Mouse (Mus musculus) MEL (cell line): ENCODE results near the gene Arhgef25. TPM values are rescaled to one million over a fixed set of nuclear protein-coding genes. Genes with fewer than 3 reads are reported as not detected.

ENCODE experiments used
- DNase-seq: peaks from one replicate; pipeline ENCODE4 v3.0.0; 2011; ENCODE audit warnings: low read depth, low spot score
- H3K27ac ChIP-seq: 2 replicates; pipeline ENCODE4 v1.5.1; 2012; ENCODE audit warnings: low read depth, mild to moderate bottlenecking, control low read depth, low read length, moderate library complexity; ENCODE audit not compliant: control insufficient read depth
- H3K27me3 ChIP-seq, 2 experiments: fragments of 150-350 bp in 1 of 2; sonication (generic) in 1 of 2; 2 replicates each; pipeline ENCODE4 v1.6.1; 2012; ENCODE audit warnings: low read length in 2 of 2, mild to moderate bottlenecking in 2 of 2, improper control_type of control experiment in 1 of 2, moderate library complexity in 1 of 2; ENCODE audit not compliant: insufficient read depth in 2 of 2, control insufficient read depth in 1 of 2
- H3K36me3 ChIP-seq, 2 experiments: 2 replicates each; pipeline ENCODE4 v1.6.1; 2012 to 2014; ENCODE audit warnings: low read length in 2 of 2, improper control_type of control experiment in 1 of 2, inconsistent platforms in 1 of 2, mild to moderate bottlenecking in 1 of 2; ENCODE audit not compliant: insufficient read depth in 2 of 2, control insufficient read depth in 1 of 2
- H3K4me1 ChIP-seq, 2 experiments: fragments of 150-350 bp in 1 of 2; sonication (generic) in 1 of 2; 2 replicates each; pipeline ENCODE4 v1.6.1; 2012; ENCODE audit warnings: low read length in 2 of 2, improper control_type of control experiment in 1 of 2, mild to moderate bottlenecking in 1 of 2; ENCODE audit not compliant: insufficient read depth in 2 of 2, control insufficient read depth in 1 of 2
- H3K4me3 ChIP-seq, 2 experiments: fragments of 150-350 bp in 1 of 2; sonication (generic) in 1 of 2; 2 replicates each; pipeline ENCODE4 v1.5.1; 2012; ENCODE audit warnings: low read depth in 2 of 2, low read length in 2 of 2, mild to moderate bottlenecking in 2 of 2, moderate library complexity in 2 of 2, control low read depth in 1 of 2, improper control_type of control experiment in 1 of 2; ENCODE audit not compliant: control insufficient read depth in 1 of 2, insufficient read depth in 1 of 2
- H3K79me2 ChIP-seq: 2 replicates; pipeline ENCODE4 v1.6.1; 2012; ENCODE audit warnings: mild to moderate bottlenecking, low read length, moderate library complexity; ENCODE audit not compliant: control insufficient read depth, poor library complexity, insufficient read depth
- H3K9ac ChIP-seq: 2 replicates; pipeline ENCODE4 v1.6.1; 2012; ENCODE audit warnings: low read depth, mild to moderate bottlenecking, control low read depth, low read length, moderate library complexity; ENCODE audit not compliant: control insufficient read depth, poor library complexity, severe bottlenecking
- H3K9me3 ChIP-seq: fragments of 150-350 bp; sonication (generic); replicated peaks from 2 replicates; pipeline ENCODE4 v1.6.1; 2012; ENCODE audit warnings: mild to moderate bottlenecking, low read length, improper control_type of control experiment, moderate library complexity; ENCODE audit not compliant: insufficient read depth
- BHLHE40 ChIP-seq: IDR thresholded peaks from 2 replicates; pipeline ENCODE4 v1.6.1; 2012; ENCODE audit warnings: low read depth, mild to moderate bottlenecking, inconsistent platforms, low read length, improper control_type of control experiment, borderline replicate concordance
- CHD1 ChIP-seq: IDR thresholded peaks from 2 replicates; pipeline ENCODE4 v1.6.1; 2012; ENCODE audit warnings: low read depth, mild to moderate bottlenecking, inconsistent platforms, low read length, improper control_type of control experiment
- CTCF ChIP-seq, 3 experiments: IDR thresholded peaks in 2 of 3; conservative IDR thresholded peaks in 1 of 3; 2 replicates each; pipeline ENCODE4 v1.5.1; 2011 to 2012; ENCODE audit warnings: low read length in 3 of 3, low read depth in 2 of 3, mild to moderate bottlenecking in 2 of 3, improper control_type of control experiment in 1 of 3, inconsistent platforms in 1 of 3, mixed read lengths in 1 of 3, moderate library complexity in 1 of 3; ENCODE audit not compliant: control insufficient read depth in 1 of 3, insufficient read depth in 1 of 3, poor library complexity in 1 of 3, severe bottlenecking in 1 of 3
- ELF1 ChIP-seq: IDR thresholded peaks from 2 replicates; pipeline ENCODE4 v1.6.1; 2014; ENCODE audit warnings: low read depth, mild to moderate bottlenecking, inconsistent platforms, low read length, improper control_type of control experiment, moderate library complexity
- EP300 ChIP-seq, 2 experiments: IDR thresholded peaks; 2 replicates each; pipeline ENCODE4 v1.6.1; 2011; ENCODE audit warnings: improper control_type of control experiment in 2 of 2, low read length in 2 of 2, low read depth in 1 of 2, mild to moderate bottlenecking in 1 of 2
- ETS1 ChIP-seq: IDR thresholded peaks from 2 replicates; pipeline ENCODE4 v1.6.1; 2012; ENCODE audit warnings: low read depth, mild to moderate bottlenecking, inconsistent platforms, low read length, improper control_type of control experiment, moderate library complexity
- GATA1 ChIP-seq: IDR thresholded peaks from 2 replicates; pipeline ENCODE4 v1.6.1; 2011; ENCODE audit warnings: low read depth, low read length, improper control_type of control experiment
- HCFC1 ChIP-seq: IDR thresholded peaks from 2 replicates; pipeline ENCODE4 v1.6.1; 2012; ENCODE audit warnings: low read depth, mild to moderate bottlenecking, inconsistent platforms, low read length, improper control_type of control experiment, moderate library complexity
- MAFK ChIP-seq: IDR thresholded peaks from 2 replicates; pipeline ENCODE4 v1.6.1; 2011; ENCODE audit warnings: low read depth, mild to moderate bottlenecking, low read length, improper control_type of control experiment, borderline replicate concordance
- MAX ChIP-seq: IDR thresholded peaks from 2 replicates; pipeline ENCODE4 v1.6.1; 2011; ENCODE audit warnings: low read length, improper control_type of control experiment
- MAZ ChIP-seq: IDR thresholded peaks from 2 replicates; pipeline ENCODE4 v1.6.1; 2012; ENCODE audit warnings: low read depth, mild to moderate bottlenecking, inconsistent platforms, low read length, improper control_type of control experiment
- MXI1 ChIP-seq: IDR thresholded peaks from 2 replicates; pipeline ENCODE4 v1.6.1; 2011; ENCODE audit warnings: mild to moderate bottlenecking, low read depth, low read length, improper control_type of control experiment
- MYC ChIP-seq: IDR thresholded peaks from 2 replicates; pipeline ENCODE4 v1.6.1; 2011; ENCODE audit warnings: low read depth, mild to moderate bottlenecking, low read length, improper control_type of control experiment, moderate library complexity
- NELFE ChIP-seq: IDR thresholded peaks from 2 replicates; pipeline ENCODE4 v1.6.1; 2011; ENCODE audit warnings: low read depth, low read length, improper control_type of control experiment
- NRF1 ChIP-seq: IDR thresholded peaks from 2 replicates; pipeline ENCODE4 v1.6.1; 2014; ENCODE audit warnings: low read depth, mild to moderate bottlenecking, inconsistent platforms, low read length, improper control_type of control experiment, moderate library complexity; ENCODE audit not compliant: poor library complexity, insufficient read depth, severe bottlenecking
- POLR2A ChIP-seq, 2 experiments: IDR thresholded peaks; 2 replicates each; pipeline ENCODE4 v1.6.1; 2011 to 2012; ENCODE audit warnings: low read length in 2 of 2, mild to moderate bottlenecking in 2 of 2, control low read depth in 1 of 2, improper control_type of control experiment in 1 of 2, low read depth in 1 of 2, moderate library complexity in 1 of 2; ENCODE audit not compliant: control insufficient read depth in 1 of 2, insufficient read depth in 1 of 2, poor library complexity in 1 of 2
- POLR2AphosphoS2 ChIP-seq: IDR thresholded peaks from 2 replicates; pipeline ENCODE4 v1.6.1; 2011; ENCODE audit warnings: low read length, improper control_type of control experiment
- POLR2AphosphoS5 ChIP-seq: IDR thresholded peaks from 2 replicates; pipeline ENCODE4 v1.6.1; 2012; ENCODE audit warnings: low read depth, borderline replicate concordance, mild to moderate bottlenecking, inconsistent platforms, low read length, moderate library complexity, mixed read lengths
- RAD21 ChIP-seq: IDR thresholded peaks from 2 replicates; pipeline ENCODE4 v1.6.1; 2011; ENCODE audit warnings: mild to moderate bottlenecking, low read depth, low read length, improper control_type of control experiment
- RCOR1 ChIP-seq: IDR thresholded peaks from 2 replicates; pipeline ENCODE4 v1.6.1; 2012; ENCODE audit warnings: low read depth, mild to moderate bottlenecking, inconsistent platforms, low read length, improper control_type of control experiment
- SIN3A ChIP-seq: IDR thresholded peaks from 2 replicates; pipeline ENCODE4 v1.6.1; 2012; ENCODE audit warnings: low read length, improper control_type of control experiment, inconsistent platforms
- TAL1 ChIP-seq: IDR thresholded peaks from 2 replicates; pipeline ENCODE4 v1.6.1; 2012; ENCODE audit warnings: mild to moderate bottlenecking, inconsistent platforms, low read length, moderate library complexity, mixed read lengths
- TBP ChIP-seq: IDR thresholded peaks from 2 replicates; pipeline ENCODE4 v1.8.0; 2011; ENCODE audit warnings: low read depth, low read length, improper control_type of control experiment
- TCF12 ChIP-seq: IDR thresholded peaks from 2 replicates; pipeline ENCODE4 v1.6.1; 2014; ENCODE audit warnings: low read depth, mild to moderate bottlenecking, inconsistent platforms, low read length, improper control_type of control experiment, moderate library complexity
- ZC3H11A ChIP-seq: IDR thresholded peaks from 2 replicates; pipeline ENCODE4 v1.6.1; 2012; ENCODE audit warnings: low read depth, mild to moderate bottlenecking, inconsistent platforms, low read length, improper control_type of control experiment
- ZKSCAN1 ChIP-seq: IDR thresholded peaks from 2 replicates; pipeline ENCODE4 v1.6.1; 2012; ENCODE audit warnings: low read depth, mild to moderate bottlenecking, inconsistent platforms, low read length, improper control_type of control experiment, moderate library complexity
- ZMIZ1 ChIP-seq: IDR thresholded peaks from 2 replicates; pipeline ENCODE4 v1.6.1; 2012; ENCODE audit warnings: low read depth, mild to moderate bottlenecking, inconsistent platforms, low read length, improper control_type of control experiment, moderate library complexity
- ZNF384 ChIP-seq: IDR thresholded peaks from 2 replicates; pipeline ENCODE4 v1.6.1; 2012; ENCODE audit warnings: low read depth, mild to moderate bottlenecking, inconsistent platforms, low read length, improper control_type of control experiment
- polyA plus RNA-seq, 2 experiments: library from polyadenylated mRNA; stranded (reverse) in 1 of 2; unstranded in 1 of 2; fragments of >175 nt in 1 of 2; fragments of >200 nt in 1 of 2; gene quantifications; 2 replicates each; pipeline versions ENCODE4 v1.2.1 to v1.2.4; 2012; ENCODE audit warnings: low replicate concordance in 2 of 2, low read depth in 1 of 2; ENCODE audit not compliant: insufficient read length in 2 of 2, insufficient read depth in 1 of 2, missing spikeins in 1 of 2
- total RNA-seq: library from RNA; depleted of rRNA; stranded (reverse); fragments of 300-350 nt; gene quantifications from 2 replicates; pipeline ENCODE4 v1.2.3, GENCODE M21; 2012

Arhgef25 gene
- total and polyA plus RNA-seq, 3 experiments: 16.9 to 44.6 TPM; not detected in 1

DNA sequence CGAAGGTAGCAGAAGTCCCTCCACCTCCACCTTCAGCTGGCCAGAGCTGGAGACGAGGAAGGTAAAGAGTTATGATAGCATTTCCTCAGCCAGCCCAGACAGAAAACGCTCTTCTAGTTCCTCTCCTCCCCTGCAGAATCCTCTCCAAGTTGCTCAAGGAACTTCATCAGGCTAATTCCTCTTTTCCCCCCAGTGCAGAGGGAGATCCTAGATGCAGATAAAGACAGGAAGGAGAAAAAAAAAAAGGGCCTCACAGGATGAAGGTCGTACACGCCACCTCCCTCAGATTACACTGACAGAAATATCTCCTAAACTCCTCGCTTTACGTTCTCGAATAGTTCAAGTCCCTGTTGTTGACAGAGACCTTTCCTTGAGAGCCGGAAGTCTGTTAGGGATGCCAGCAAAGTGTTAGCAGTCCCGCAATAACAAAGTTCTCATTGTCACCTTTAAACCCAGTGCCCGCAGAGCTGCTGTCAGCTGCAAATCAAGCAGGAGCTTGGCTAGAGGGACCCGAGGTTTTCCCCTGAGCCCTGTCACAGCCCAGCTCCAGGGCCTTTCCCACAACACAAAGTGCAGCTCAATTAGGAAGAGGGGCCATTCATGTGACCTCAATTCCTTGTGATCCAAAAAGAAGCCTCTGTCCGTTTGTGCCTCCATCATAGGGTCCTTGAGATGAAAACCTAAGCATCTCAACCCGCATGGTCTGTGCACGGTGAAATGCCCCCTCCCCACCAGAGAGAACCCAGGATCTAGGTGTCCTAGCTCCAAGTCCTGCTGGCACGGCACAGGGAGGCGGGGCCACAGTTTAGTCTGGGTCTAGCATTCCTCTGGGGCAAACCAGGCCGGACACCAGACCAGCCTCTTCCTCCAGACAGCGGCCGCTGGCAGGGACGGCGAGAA is 4.8 kb upstream of the Arhgef25 start:
- DNase-seq: peak; percentile 84
- Histone ChIP-seq H3K27ac (peak overlapping the region; percentile 88), H3K9ac (peak overlapping the region; percentile 90), H3K9me3 (no peaks in the 10 kb centered on the region), H3K36me3 (peaks cover 0 to 30% of the 10 kb centered on the region in 2 experiments; a peak in 2 of 4 replicates), H3K4me3 (peak overlapping the region; percentile 76 to 83), H3K27me3 (no peaks in the 10 kb centered on the region), H3K79me2 (peaks cover 5% of the 10 kb centered on the region; the same call in 1 of the 2 replicates), H3K4me1 (peaks cover 4 to 29% of the 10 kb centered on the region in 2 experiments; a peak in 3 of 4 replicates)
- peak; percentile 47; the same call in 1 of the 2 replicates for TF ChIP-seq HCFC1
- TF ChIP-seq ELF1: no peak
- TF ChIP-seq TBP: 0 out of 2 replicates have a peak, but pooled peaks have one; percentile 41
- TF ChIP-seq MAFK: no peak
- no peak for TF ChIP-seq MYC
- peak; percentile 36 to 44; a peak in 2 of 4 replicates for TF ChIP-seq EP300 (IDR thresholded peaks at IDR 0.05; ENCODE audit: low read depth in 1 of 2, low read length in 2 of 2)
- TF ChIP-seq SIN3A: peak; percentile 72
- peak; percentile 83 for TF ChIP-seq RCOR1
- peak in 1 of 2 experiments; percentile 49; a peak in 2 of 4 replicates for TF ChIP-seq POLR2A (IDR thresholded peaks at IDR 0.05; ENCODE audit: control insufficient read depth in 1 of 2, insufficient read depth in 1 of 2, low read depth in 1 of 2, low read length in 2 of 2, poor library complexity in 1 of 2)
- 0 out of 2 replicates have a peak, but pooled peaks have one; percentile 59 for TF ChIP-seq CHD1
- TF ChIP-seq MAX: no peak
- no peak for TF ChIP-seq NRF1
- TF ChIP-seq GATA1: peak; percentile 92
- peak; percentile 66; the same call in 1 of the 2 replicates for TF ChIP-seq ETS1
- TF ChIP-seq ZNF384: peak; percentile 97
- TF ChIP-seq POLR2AphosphoS5: no peak
- TF ChIP-seq MXI1: peak; percentile 63; the same call in 1 of the 2 replicates
- peak; percentile 73 for TF ChIP-seq MAZ

DNA sequence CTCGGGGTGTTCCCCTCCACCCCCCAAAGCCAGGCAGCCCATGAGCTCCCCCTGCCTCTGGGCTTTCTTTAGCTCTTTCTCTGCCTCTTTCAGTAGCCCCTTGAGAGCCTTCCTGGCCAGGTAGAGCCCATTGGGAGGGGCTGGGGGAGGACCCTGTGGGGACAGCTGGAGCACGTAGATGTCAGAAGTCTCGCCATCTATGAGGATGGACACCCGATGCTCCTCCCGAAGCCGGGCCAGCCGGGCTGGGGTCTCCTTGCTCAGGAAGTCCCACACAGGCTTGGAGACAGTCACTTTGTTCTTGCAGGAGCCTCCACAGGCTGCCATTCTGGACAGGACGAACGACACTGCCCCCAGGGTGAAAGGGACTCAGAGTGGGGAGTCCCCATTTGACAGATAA is 3.1 kb upstream of the Arhgef25 start:
- peaks cover 4 to 30% of the 10 kb centered on the region in 2 experiments; a peak in 3 of 4 replicates for H3K4me1 ChIP-seq
- H3K36me3 ChIP-seq: peaks cover 0 to 30% of the 10 kb centered on the region in 2 experiments; a peak in 2 of 4 replicates
- H3K9ac ChIP-seq: no peak overlapping the region
- DNase-seq: no peak
- peak overlapping the region; percentile 1; the same call in 1 of the 2 replicates for H3K27ac ChIP-seq
- H3K27me3 ChIP-seq: no peaks in the 10 kb centered on the region
- no peak overlapping the region for H3K4me3 ChIP-seq
- peaks cover 11% of the 10 kb centered on the region; the same call in 1 of the 2 replicates for H3K79me2 ChIP-seq
- H3K9me3 ChIP-seq: no peaks in the 10 kb centered on the region
- no peak for TF ChIP-seq NRF1
- no peak for TF ChIP-seq BHLHE40
- no peak for TF ChIP-seq ETS1
- no peak for TF ChIP-seq ZMIZ1
- TF ChIP-seq ZKSCAN1: no peak
- no peak for TF ChIP-seq CTCF (IDR thresholded peaks at IDR 0.05 in 2 of 3, conservative IDR thresholded peaks at IDR 0.05 in 1 of 3; ENCODE audit: control insufficient read depth in 1 of 3, insufficient read depth in 1 of 3, low read depth in 2 of 3, low read length in 3 of 3, poor library complexity in 1 of 3, severe bottlenecking in 1 of 3)
- no peak for TF ChIP-seq MAX
- no peak for TF ChIP-seq POLR2AphosphoS2
- no peak for TF ChIP-seq TCF12
- no peak for TF ChIP-seq ELF1
- no peak for TF ChIP-seq SIN3A
- TF ChIP-seq ZC3H11A: no peak
- no peak for TF ChIP-seq NELFE
- no peak for TF ChIP-seq EP300 (IDR thresholded peaks at IDR 0.05; ENCODE audit: low read depth in 1 of 2, low read length in 2 of 2)
- TF ChIP-seq RAD21: no peak
- TF ChIP-seq TAL1: no peak
- no peak for TF ChIP-seq TBP
- no peak for TF ChIP-seq MYC
- no peak for TF ChIP-seq POLR2A (IDR thresholded peaks at IDR 0.05; ENCODE audit: control insufficient read depth in 1 of 2, insufficient read depth in 1 of 2, low read depth in 1 of 2, low read length in 2 of 2, poor library complexity in 1 of 2)
